Mouse (Mus musculus) E14TG2a.4 (cell line): Measurements from ENCODE around the gene Gpr37l1.

Experiments used
- CTCF ChIP-seq: conservative IDR thresholded peaks from 2 replicates; pipeline ENCODE4 v1.5.1; 2014; ENCODE audit warnings: low read length
- POU5F1 ChIP-seq: IDR thresholded peaks from 2 replicates; pipeline ENCODE4 v1.6.1; 2014; ENCODE audit warnings: low read length, borderline replicate concordance

DNA sequence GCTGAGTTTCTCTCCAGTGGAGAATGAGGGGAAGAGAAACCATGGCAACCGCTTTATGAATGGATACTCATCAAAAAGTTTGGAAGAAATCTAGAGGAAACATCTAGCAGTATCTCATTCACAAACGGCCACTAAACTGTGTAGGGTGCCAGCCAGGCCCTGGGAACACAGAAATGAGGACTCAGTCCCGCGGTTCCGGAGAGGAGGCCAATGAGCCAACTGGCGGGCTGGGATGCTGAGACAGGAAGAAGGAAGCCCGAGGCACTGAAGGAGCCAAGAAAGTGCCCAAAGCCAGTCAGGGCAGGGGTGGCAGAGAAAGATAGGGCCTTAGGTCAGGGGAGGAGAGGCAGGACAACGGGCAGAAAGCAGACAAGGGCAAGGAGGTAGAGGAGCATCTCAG, 18.9 kb upstream of the Gpr37l1 start:
- TF ChIP-seq POU5F1 (no peak), CTCF (no peak)
